Mouse (Mus musculus) spleen, adult 2 months (tissue): ENCODE results near the gene Spta1.

ENCODE experiments used
- CTCF ChIP-seq: fragments of 200-500 bp; IDR thresholded peaks from 2 replicates; pipeline ENCODE4 v1.5.1; 2011; ENCODE audit warnings: mild to moderate bottlenecking, inconsistent platforms; ENCODE audit not compliant: insufficient read depth, insufficient read length, insufficient replicate concordance; ENCODE audit errors: extremely low read depth
- POLR2A ChIP-seq: fragments of 200-500 bp; IDR thresholded peaks from 2 replicates; pipeline ENCODE4 v1.6.1; 2011; ENCODE audit warnings: low read depth, low read length, inconsistent platforms

DNA sequence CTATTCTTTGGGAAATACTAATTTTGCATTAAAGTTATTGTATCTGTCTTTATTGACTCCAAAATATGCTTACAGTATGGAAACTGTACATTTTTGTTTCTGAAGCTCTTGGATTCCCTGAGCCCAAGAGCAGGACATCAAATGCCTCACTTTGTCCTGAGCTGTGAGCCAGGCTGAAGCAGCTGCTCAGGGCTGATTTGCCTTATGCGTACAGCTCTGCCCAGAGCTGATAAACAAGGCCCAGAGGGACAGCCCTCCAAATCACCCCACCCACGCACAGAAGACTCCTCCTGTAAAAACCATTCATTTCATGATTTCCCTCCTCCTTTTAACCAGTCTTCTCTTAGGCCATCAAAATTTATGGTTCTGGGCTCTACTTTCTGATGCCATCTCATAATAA is 1.0 kb upstream of the Spta1 start:
- TF ChIP-seq POLR2A (no peak), CTCF (no peak)
